Mouse (Mus musculus): ENCODE results near the gene Cyp4x1. TPM values are rescaled to one million over a fixed set of nuclear protein-coding genes. Genes with fewer than 3 reads are reported as not detected.

Cyp4x1 gene
- polyA plus RNA-seq, 1 experiment: not detected

DNA sequence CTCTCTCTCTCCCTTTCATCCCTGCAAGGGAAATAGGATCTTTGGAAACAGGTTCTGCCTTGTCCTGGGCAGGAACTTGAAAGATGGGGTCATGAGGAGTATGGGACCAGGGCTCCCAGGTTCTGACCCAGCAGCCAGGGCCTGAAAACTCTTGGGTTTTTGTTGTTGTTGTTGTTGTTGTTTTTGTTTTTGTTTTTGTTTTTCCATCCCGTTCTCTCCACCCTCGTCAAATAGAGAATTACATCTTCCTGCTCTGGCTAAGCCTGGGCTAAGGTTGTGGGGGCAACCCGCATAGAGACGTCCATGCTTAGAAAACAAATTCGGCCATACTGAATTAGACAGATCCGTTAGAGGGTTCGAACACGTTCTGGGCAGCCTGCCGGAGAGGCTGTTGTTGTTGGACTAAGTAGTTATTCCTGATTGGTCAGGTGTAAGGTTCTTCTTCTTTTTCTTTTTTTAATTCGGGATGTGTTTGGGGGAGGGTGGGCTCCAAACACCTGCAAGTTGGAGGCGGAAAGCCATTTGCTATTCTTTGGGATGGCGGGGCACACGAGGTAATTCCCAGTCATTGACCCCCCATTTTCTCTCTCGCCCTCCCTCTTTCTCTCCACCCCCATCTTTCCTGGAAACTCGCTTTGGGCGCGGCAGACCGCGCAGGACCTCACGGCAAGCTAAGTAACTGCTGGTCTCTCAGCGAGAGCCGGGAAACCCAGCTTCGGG lies 75.0 kb downstream of the Cyp4x1 start:
- H3K27ac ChIP-seq (ENCODE audit: insufficient read depth, low read depth, low read length): no peak overlapping the region
- H3K4me1 ChIP-seq (ENCODE audit: control insufficient read depth, insufficient read depth, low read length): peaks cover 14% of the 10 kb centered on the region
- H3K4me3 ChIP-seq (ENCODE audit: insufficient read depth, low read length): peak overlapping the region; percentile 75
- TF ChIP-seq POLR2A (IDR thresholded peaks at IDR 0.05; ENCODE audit: borderline replicate concordance, low read depth, low read length): no peak
- no peak for TF ChIP-seq CTCF (IDR thresholded peaks at IDR 0.05; ENCODE audit: low read depth, low read length)

DNA sequence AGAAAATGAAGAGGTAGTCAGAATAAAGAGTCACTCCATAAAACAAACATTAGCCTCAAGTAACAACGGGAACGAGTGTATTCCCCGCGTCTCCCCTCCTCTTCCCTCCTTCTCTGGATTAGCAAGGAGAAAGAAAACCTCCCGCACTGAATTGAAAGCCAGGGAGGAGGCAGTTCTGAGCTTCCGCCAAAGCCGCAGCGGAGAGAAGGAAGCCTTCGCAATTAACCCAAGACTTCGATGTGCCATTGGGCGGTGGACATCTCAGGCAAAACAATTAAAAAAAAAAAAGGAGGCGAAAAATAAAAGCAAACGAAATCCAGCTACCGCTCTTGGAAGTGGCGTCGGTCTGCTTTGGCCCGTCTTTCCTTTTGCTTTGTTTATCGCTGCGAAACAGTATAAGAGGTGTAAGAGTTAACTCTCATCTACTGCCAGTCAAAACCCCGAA lies 75.7 kb downstream of the Cyp4x1 start:
- TF ChIP-seq CTCF (IDR thresholded peaks at IDR 0.05; ENCODE audit: low read depth, low read length): no peak
- no peak for TF ChIP-seq POLR2A (IDR thresholded peaks at IDR 0.05; ENCODE audit: borderline replicate concordance, low read depth, low read length)
- peak overlapping the region; percentile 32 for H3K27ac ChIP-seq (ENCODE audit: insufficient read depth, low read depth, low read length)
- H3K4me3 ChIP-seq (ENCODE audit: insufficient read depth, low read length): peak overlapping the region; percentile 75
- H3K4me1 ChIP-seq (ENCODE audit: control insufficient read depth, insufficient read depth, low read length): peaks cover 9% of the 10 kb centered on the region

DNA sequence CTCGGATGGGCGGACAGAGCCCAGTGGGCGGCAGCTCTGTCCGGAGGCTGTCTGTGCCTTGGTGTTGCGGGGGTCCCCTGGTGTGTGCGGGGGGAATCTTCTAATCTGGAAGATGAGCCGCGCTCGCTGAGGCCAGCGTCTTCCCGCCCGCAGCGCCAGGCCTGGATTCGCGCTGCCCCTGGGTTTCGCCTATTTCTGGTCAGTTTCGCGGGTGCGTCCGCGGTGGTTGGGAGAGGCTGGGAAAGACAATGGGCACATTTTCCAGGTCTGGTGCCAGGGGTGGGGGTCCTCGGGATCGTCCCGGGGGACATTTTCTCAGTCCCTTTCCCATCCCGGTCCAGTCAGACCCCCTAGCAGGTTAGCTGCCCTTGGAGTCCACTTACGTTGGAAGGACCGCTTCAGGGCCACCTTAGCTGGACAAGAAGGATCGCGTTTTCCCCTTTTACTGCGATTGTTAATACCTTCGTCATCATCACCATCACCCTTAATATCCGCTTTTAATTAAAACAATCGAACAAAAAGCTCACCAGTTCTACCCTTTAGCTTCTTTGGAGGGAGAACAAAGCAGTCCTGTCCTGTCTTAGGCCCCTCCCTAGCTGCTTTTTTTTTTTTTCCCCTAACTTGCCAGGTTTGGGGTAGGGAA lies 76.3 kb downstream of the Cyp4x1 start:
- Histone ChIP-seq H3K4me3 (ENCODE audit: insufficient read depth, low read length) (peak overlapping the region; percentile 75), H3K27ac (ENCODE audit: insufficient read depth, low read depth, low read length) (peak overlapping the region; percentile 32)
- TF ChIP-seq POLR2A (IDR thresholded peaks at IDR 0.05; ENCODE audit: borderline replicate concordance, low read depth, low read length): no peak

DNA sequence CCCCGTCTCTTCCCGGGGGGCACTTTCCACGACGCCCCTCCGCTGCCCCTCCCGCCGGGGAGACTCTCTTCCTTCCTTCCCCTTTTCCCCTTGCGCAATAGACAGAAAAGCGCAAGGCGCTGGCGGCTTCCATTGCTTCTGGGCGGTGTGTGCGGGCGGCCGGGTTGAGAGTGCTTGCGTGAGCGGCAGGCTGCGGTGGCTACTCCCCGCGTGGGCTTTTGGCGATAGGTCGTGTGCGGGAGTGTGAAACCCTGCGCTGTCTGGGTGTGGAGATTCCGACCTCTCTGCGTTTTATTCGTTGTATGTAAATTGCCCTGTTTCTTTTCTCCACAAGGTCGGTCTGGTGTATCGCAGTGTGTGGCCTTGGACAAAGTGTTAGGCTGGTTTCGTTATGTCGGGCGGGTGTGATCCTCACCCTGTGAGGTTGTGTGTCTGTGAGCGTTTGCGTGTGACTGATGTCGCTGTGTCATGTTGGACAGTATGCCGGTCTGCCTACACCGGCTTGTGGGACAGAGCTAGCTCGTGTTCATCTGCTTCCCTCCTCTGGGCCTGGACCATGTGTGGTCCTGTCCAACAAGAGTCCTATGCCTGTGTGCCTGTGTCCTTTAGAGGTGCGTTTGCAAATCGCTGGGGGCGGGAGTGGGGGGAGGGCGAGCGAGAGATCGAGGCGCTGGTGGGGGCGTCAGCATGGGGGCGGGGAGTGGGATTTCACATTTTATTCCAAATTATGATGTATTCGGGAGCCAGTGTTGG lies 77.0 kb downstream of the Cyp4x1 start:
- TF ChIP-seq POLR2A (IDR thresholded peaks at IDR 0.05; ENCODE audit: borderline replicate concordance, low read depth, low read length) (no peak), CTCF (IDR thresholded peaks at IDR 0.05; ENCODE audit: low read depth, low read length) (no peak)
- H3K4me3 ChIP-seq (ENCODE audit: insufficient read depth, low read length): peak overlapping the region; percentile 75
- H3K27ac ChIP-seq (ENCODE audit: insufficient read depth, low read depth, low read length): peak overlapping the region; percentile 65
- H3K4me1 ChIP-seq (ENCODE audit: control insufficient read depth, insufficient read depth, low read length): peaks cover 18% of the 10 kb centered on the region

More for the DNA sequence above, 76.3 kb downstream of the Cyp4x1 start:
- peaks cover 14% of the 10 kb centered on the region for H3K4me1 ChIP-seq (ENCODE audit: control insufficient read depth, insufficient read depth, low read length)

DNA sequence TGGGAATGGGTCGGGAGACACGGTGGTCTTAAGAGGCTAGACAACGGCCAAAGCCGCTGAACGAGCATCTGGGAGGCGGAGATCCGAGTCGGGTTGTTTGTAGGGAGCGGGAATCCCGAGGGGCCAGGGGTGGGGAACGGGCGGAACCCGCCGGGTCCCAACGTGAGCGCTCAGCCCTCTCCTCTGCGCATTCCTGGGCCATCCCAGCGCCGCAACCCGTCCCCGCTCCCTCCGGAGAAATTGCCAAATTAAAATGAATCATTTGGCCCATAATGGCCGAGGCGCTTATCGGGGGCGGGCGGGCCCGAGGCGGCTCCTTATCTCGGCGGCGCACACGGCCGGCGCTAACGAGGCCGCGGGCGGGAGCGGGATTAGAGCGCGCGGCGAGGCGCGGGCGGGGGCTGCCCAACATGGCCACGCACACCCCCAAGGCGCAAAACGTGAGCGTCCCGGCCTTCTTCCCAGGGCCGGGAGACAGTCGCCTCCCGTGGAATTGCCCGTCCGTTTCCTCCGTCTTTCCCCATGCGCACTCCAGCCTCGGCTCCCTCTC lies 77.6 kb downstream of the Cyp4x1 start, which contains the start of gene Tal1:
Tal1 (plus strand) TSS at position 56 of the 550 bp plus-strand sequence.
- peaks cover 19% of the 10 kb centered on the region for H3K4me1 ChIP-seq (ENCODE audit: control insufficient read depth, insufficient read depth, low read length)
- TF ChIP-seq CTCF (IDR thresholded peaks at IDR 0.05; ENCODE audit: low read depth, low read length) (no peak), POLR2A (IDR thresholded peaks at IDR 0.05; ENCODE audit: borderline replicate concordance, low read depth, low read length) (peak; percentile 21; the same call in 1 of the 2 replicates)
- H3K27ac ChIP-seq (ENCODE audit: insufficient read depth, low read depth, low read length): peak within 1 kb of the TSS; percentile 65

More for the DNA sequence above, 77.6 kb downstream of the Cyp4x1 start, which contains the start of gene Tal1:
- H3K4me3 ChIP-seq (ENCODE audit: insufficient read depth, low read length): peak within 1 kb of the TSS; percentile 75

Other genes starting within 250 kb of the Cyp4x1 start
- 0.72 and 0.98 TPM in 2 replicates for gene Foxd2, start 225.4 kb downstream of the Cyp4x1 start, polyA plus RNA-seq (2012; ENCODE audit: insufficient read depth, insufficient read length, missing spikeins)
- gene Foxe3, start 208.3 kb downstream of the Cyp4x1 start, polyA plus RNA-seq (2012; ENCODE audit: insufficient read depth, insufficient read length, missing spikeins): not detected in 2 replicates
- gene Cmpk1, start 147.0 kb downstream of the Cyp4x1 start, polyA plus RNA-seq (2012; ENCODE audit: insufficient read depth, insufficient read length, missing spikeins): 143 and 149 TPM in 2 replicates
- gene Stil, start 134.1 kb downstream of the Cyp4x1 start, polyA plus RNA-seq (2012; ENCODE audit: insufficient read depth, insufficient read length, missing spikeins): 8.1 and 9.5 TPM in 2 replicates
- 4.1 and 4.4 TPM in 2 replicates for gene Tal1, start 77.9 kb downstream of the Cyp4x1 start, polyA plus RNA-seq (2012; ENCODE audit: insufficient read depth, insufficient read length, missing spikeins)
- gene Pdzk1ip1, start 45.6 kb downstream of the Cyp4x1 start, polyA plus RNA-seq (2012; ENCODE audit: insufficient read depth, insufficient read length, missing spikeins): 1.5 and 2.0 TPM in 2 replicates
- not detected in 2 replicates for gene Cyp4a29, start 107.8 kb upstream of the Cyp4x1 start, polyA plus RNA-seq (2012; ENCODE audit: insufficient read depth, insufficient read length, missing spikeins)
- not detected in 2 replicates for gene Cyp4a12a, start 164.8 kb upstream of the Cyp4x1 start, polyA plus RNA-seq (2012; ENCODE audit: insufficient read depth, insufficient read length, missing spikeins)